Mouse (Mus musculus) heart, postnatal 0 days (tissue): ENCODE measurements around the gene Rpp14. TPM values are rescaled to one million over a fixed set of nuclear protein-coding genes. Genes with fewer than 3 reads are reported as not detected.

Experiments used
- ATAC-seq: fragments of 200-750 bp; cut with Nextera tagmentation; 2 replicates; pipeline ENCODE4 v1.8.0; 2017; ENCODE audit warnings: low read depth, moderate number of reproducible peaks, moderate library complexity; ENCODE audit not compliant: insufficient read depth
- DNase-seq: peaks from one replicate; pipeline ENCODE4 v3.0.0-alpha.2; 2016; ENCODE audit warnings: low spot score
- H3K27ac ChIP-seq: fragments of 300-500 bp; sonication (generic); 2 replicates; pipeline ENCODE4 v1.5.1; 2014; ENCODE audit warnings: low read depth, mild to moderate bottlenecking
- H3K27me3 ChIP-seq: fragments of 300-500 bp; sonication (generic); 2 replicates; pipeline ENCODE4 v1.6.1; 2014; ENCODE audit warnings: low read length, mixed read lengths; ENCODE audit not compliant: control insufficient read depth, insufficient read depth
- H3K36me3 ChIP-seq: fragments of 300-500 bp; sonication (generic); replicated peaks from 2 replicates; pipeline ENCODE4 v1.6.1; 2014; ENCODE audit warnings: low read length, mixed read lengths; ENCODE audit not compliant: control insufficient read depth, insufficient read depth
- H3K4me1 ChIP-seq: fragments of 300-500 bp; sonication (generic); 2 replicates; pipeline ENCODE4 v1.6.1; 2014; ENCODE audit warnings: antibody characterized with exemption; ENCODE audit not compliant: control insufficient read depth, insufficient read depth
- H3K4me2 ChIP-seq: fragments of 300-500 bp; sonication (generic); 2 replicates; pipeline ENCODE4 v1.6.1; 2014; ENCODE audit warnings: low read depth, mild to moderate bottlenecking, low read length, moderate library complexity
- H3K4me3 ChIP-seq: fragments of 300-500 bp; sonication (generic); 2 replicates; pipeline ENCODE4 v1.5.1; 2014; ENCODE audit warnings: low read depth, low read length
- H3K9ac ChIP-seq: fragments of 300-500 bp; sonication (generic); replicated peaks from 2 replicates; pipeline ENCODE4 v1.6.1; 2014; ENCODE audit warnings: low read depth, low read length, mixed read lengths
- H3K9me3 ChIP-seq: fragments of 300-500 bp; sonication (generic); replicated peaks from 2 replicates; pipeline ENCODE4 v1.6.1; 2016; ENCODE audit warnings: low read length; ENCODE audit not compliant: control insufficient read depth
- CTCF ChIP-seq: IDR thresholded peaks from 2 replicates; pipeline ENCODE4 v1.5.1; 2016; ENCODE audit warnings: antibody characterized with exemption, control low read depth, low read depth
- EP300 ChIP-seq: IDR thresholded peaks from 2 replicates; pipeline ENCODE4 v1.6.1; 2016; ENCODE audit warnings: antibody characterized with exemption, low read depth
- WGBS: fragments of 180-500 bp; shearing (Covaris S2); extraction: QIAGEN DNeasy Blood & Tissue Kit; methylation state at CpG from one replicate; pipeline ENCODE4 v1.1.7; 2014; 5-methylcytosine and 5-hydroxymethylcytosine counted together
- polyA plus RNA-seq: library from polyadenylated mRNA; unstranded; fragments of >200 nt; fragmentation: Nextera tagmentation; extraction: Ambion mirVana; gene quantifications from 2 replicates; pipeline ENCODE4 v1.2.1, GENCODE M21; 2015
- total RNA-seq: library from RNA; depleted of rRNA; stranded (reverse); fragments of >200 nt; gene quantifications from 2 replicates; pipeline ENCODE4 v1.2.3, GENCODE M21; 2014; ENCODE audit warnings: low replicate concordance

Gene Rpp14
- total and polyA plus RNA-seq, 2 experiments from 2014 or later: 42.4 to 61.8 TPM

DNA sequence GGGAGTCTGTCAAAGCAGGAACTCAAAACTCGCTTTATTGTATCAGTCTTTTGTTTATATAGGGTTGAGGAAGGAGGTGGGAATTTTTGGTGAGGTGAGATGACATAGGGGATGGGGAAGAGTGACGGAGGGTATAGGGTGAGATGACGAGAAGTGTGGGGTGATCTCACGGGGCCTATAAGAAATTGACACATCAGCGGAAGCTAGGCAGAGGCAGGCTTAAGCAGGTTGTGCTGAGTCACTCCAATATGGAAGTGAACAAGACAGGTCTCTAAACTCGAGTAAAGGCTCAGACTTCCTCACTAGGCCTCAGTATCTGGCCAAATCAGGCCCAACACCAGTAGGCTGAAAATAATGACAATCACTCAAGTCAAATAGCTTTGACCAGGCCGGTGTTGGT, 20.2 kb upstream of the Rpp14 start:
- WGBS: 86% methylated on average over 7 of the region's 7 CpGs
- no peak overlapping the region for H3K27ac ChIP-seq
- H3K9me3 ChIP-seq: no peaks in the 10 kb centered on the region
- DNase-seq (no peak), ATAC-seq (no peak)
- no peaks in the 10 kb centered on the region for H3K4me1 ChIP-seq
- H3K4me3 ChIP-seq: no peak overlapping the region
- H3K36me3 ChIP-seq: no peaks in the 10 kb centered on the region
- no peak for TF ChIP-seq EP300
- no peak for TF ChIP-seq CTCF
- H3K27me3 ChIP-seq: no peaks in the 10 kb centered on the region
- H3K4me2 ChIP-seq: no peak overlapping the region
- H3K9ac ChIP-seq: no peak overlapping the region

DNA sequence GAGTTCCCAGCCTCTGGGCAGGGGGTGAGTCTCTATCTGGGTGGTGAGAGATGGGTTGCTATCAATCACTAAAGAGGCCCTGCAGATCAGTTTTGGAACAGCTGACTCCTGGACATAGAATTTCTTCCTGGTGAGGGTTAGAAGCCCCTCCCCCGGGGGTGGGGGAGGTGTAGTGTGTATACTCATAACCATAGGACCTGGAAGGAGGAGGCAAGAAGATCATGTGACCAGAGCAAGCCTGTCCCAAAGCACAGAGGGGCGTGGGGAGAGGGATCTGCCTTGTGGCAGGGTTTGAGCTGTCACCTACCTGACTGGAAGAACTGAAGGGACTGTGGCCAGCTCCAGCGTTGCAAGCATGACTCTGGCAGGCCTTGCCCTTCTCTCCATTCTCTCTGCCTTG, 18.1 kb upstream of the Rpp14 start:
- Histone ChIP-seq H3K36me3 (no peaks in the 10 kb centered on the region), H3K9ac (no peak overlapping the region), H3K9me3 (no peaks in the 10 kb centered on the region), H3K4me1 (no peaks in the 10 kb centered on the region), H3K4me2 (no peak overlapping the region), H3K4me3 (no peak overlapping the region), H3K27me3 (no peaks in the 10 kb centered on the region), H3K27ac (peak overlapping the region; percentile 73; the same call in 1 of the 2 replicates)
- ATAC-seq (no peak), DNase-seq (no peak)
- no peak for TF ChIP-seq CTCF
- TF ChIP-seq EP300: no peak
- 34% methylated on average over 3 of the region's 3 CpGs for WGBS

DNA sequence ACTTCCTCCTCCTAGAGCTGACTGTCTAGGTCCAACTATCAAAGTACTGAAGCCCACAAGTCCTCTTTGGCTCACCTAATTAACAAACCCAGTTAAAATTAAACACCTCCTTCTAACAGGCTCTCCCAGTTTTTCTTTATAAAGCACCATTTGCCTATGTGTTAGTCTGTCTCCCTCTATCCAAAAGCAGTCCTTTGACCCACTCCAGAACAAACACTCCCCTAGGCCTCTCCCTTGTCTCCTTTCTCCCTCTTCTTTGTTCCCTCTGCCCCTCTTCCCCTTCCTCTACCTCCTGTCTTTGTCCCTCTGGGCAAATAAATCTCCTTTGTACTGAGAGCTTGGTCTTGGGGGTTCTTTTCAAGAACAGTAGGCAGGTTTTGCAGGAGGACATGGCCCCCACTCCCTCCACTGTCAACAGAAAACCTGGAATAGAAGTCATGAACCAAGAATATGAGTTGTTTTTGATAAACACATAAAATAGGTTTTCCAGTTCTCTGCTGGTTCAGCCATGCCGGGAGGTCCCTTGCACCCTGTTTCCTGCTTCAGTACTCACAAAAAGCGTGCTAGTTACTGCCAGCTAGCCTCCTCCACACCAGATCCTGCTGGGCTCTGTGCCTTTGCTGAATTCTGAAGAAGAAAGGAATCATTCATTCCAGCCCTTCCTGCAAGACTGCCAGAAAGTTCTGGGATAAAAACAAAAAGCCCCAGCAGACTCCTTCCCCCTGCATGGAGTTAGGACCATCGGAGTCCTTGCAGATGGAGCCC, 17.4 kb upstream of the Rpp14 start:
- H3K27me3 ChIP-seq: no peaks in the 10 kb centered on the region
- ATAC-seq: no peak
- no peak for TF ChIP-seq EP300
- no peak for TF ChIP-seq CTCF
- no peak overlapping the region for H3K9ac ChIP-seq
- peak; percentile 25 for DNase-seq
- peak overlapping the region; percentile 73 for H3K27ac ChIP-seq
- no peaks in the 10 kb centered on the region for H3K36me3 ChIP-seq
- H3K4me3 ChIP-seq: no peak overlapping the region
- WGBS: 46% methylated on average over 3 of the region's 3 CpGs
- H3K9me3 ChIP-seq: no peaks in the 10 kb centered on the region
- no peak overlapping the region for H3K4me2 ChIP-seq
- no peaks in the 10 kb centered on the region for H3K4me1 ChIP-seq

GRCm38 (mm10) chr14:8063835-8064785, 16.1 kb upstream of the Rpp14 start:
- no peak overlapping the region for H3K4me3 ChIP-seq
- DNase-seq: no peak
- H3K4me2 ChIP-seq: no peak overlapping the region
- H3K9ac ChIP-seq: no peak overlapping the region
- H3K9me3 ChIP-seq: no peaks in the 10 kb centered on the region
- TF ChIP-seq EP300 (no peak), CTCF (no peak)
- H3K27me3 ChIP-seq: no peaks in the 10 kb centered on the region
- H3K4me1 ChIP-seq: no peaks in the 10 kb centered on the region
- WGBS: 77% methylated on average over 8 of the region's 8 CpGs
- no peak overlapping the region for H3K27ac ChIP-seq
- H3K36me3 ChIP-seq: no peaks in the 10 kb centered on the region
- ATAC-seq: no peak

DNA sequence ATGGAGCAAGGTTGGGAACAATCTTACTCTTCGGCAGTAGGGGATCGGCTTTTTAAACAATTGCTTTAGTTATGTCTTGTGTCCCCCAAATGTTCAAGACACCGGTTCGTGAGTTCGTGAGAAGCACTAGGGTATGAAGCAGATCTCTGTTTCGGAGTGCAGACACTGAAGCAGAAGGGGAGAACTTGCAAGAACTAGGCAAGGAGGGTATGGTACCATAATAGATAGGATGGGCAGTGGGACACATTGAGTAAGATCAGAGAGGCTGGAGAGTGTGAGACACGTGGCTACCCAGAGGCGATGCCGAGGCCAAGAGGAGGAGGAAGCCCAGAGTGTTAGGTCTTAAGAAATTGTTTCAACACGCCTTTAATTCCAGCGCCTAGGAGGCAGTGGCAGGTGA, 551 bp downstream of the Rpp14 start:
- Histone ChIP-seq H3K36me3 (peaks cover 30% of the 10 kb centered on the region), H3K4me3 (peak overlapping the region; percentile 64), H3K4me2 (peak overlapping the region; percentile 87), H3K9ac (peak overlapping the region; percentile 68), H3K4me1 (0 out of 2 replicates have a peak, but pooled peaks cover 14% of the 10 kb centered on the region), H3K27me3 (no peaks in the 10 kb centered on the region), H3K27ac (peak overlapping the region; percentile 99), H3K9me3 (no peaks in the 10 kb centered on the region)
- WGBS: 4% methylated on average over 11 of the region's 11 CpGs
- no peak for DNase-seq
- ATAC-seq: peak; percentile 31; the same call in 1 of the 2 replicates
- TF ChIP-seq CTCF (no peak), EP300 (no peak)
